Mouse (Mus musculus): ENCODE measurements around the gene Cfdp1. TPM values are rescaled to one million over a fixed set of nuclear protein-coding genes. Genes with fewer than 3 reads are reported as not detected.
A peak's percentile ranks its signal among the peaks of the same experiment; 100 is the strongest.

Cfdp1 gene
- 10 to 100 TPM; 14.6 to 17.9 TPM for total RNA-seq (2021)
- long read RNA-seq, experiment 1, transcript Cfdp1-201 (7 exons, 1,178 nt), result major isoform, 25 of 45 reads
- long read RNA-seq, experiment 1, partial matches to known transcripts, result 16 of 45 reads
- long read RNA-seq, experiment 1, other reads (novel, unspliced or antisense), result 4 of 45 reads
- long read RNA-seq, experiment 2, transcript Cfdp1-201 (7 exons, 1,178 nt), result major isoform, 37 of 50 reads
- long read RNA-seq, experiment 2, partial matches to known transcripts, result 11 of 50 reads
- long read RNA-seq, experiment 2, other reads (novel, unspliced or antisense), result 2 of 50 reads

GRCm38 (mm10) chr8:111853861-111854501 is at the start of gene Cfdp1:
Gene Cfdp1, minus strand, starts transcription at chr8:111854291.
- intact Hi-C loops (cut with DNase I), result no loop called here

GRCm38 (mm10) chr8:111902080-111902479 is 48.0 kb upstream of the Cfdp1 start:
- intact Hi-C loops (cut with DNase I), result no loop called here
- DNase-seq, result peak; percentile 31 to 65

More at GRCm38 (mm10) chr8:111853861-111854501, at the start of gene Cfdp1:
- DNase-seq, result peak; percentile 90 to 94

GRCm38 (mm10) chr8:111898586-111898985 is 44.5 kb upstream of the Cfdp1 start:
- no peak for DNase-seq
- intact Hi-C loops (cut with DNase I), result no loop called here

- DNase-seq, result no peak
- intact Hi-C loops (cut with DNase I), result no loop called here
Measured at GRCm38 (mm10) chr8:111894955-111895354, 40.9 kb upstream of the Cfdp1 start.

- DNase-seq, result no peak
- intact Hi-C loops (cut with DNase I), result no loop called here
Measured at GRCm38 (mm10) chr8:111892615-111893014, 38.5 kb upstream of the Cfdp1 start.

- intact Hi-C loops (cut with DNase I), result no loop called here
- DNase-seq, result no peak
Measured at GRCm38 (mm10) chr8:111891983-111892382, 37.9 kb upstream of the Cfdp1 start.

GRCm38 (mm10) chr8:111890911-111891303 is 36.8 kb upstream of the Cfdp1 start:
- intact Hi-C loops (cut with DNase I), result no loop called here
- no peak for DNase-seq

- no peak for DNase-seq
- intact Hi-C loops (cut with DNase I), result no loop called here
Measured at GRCm38 (mm10) chr8:111889931-111890910, 36.1 kb upstream of the Cfdp1 start.

GRCm38 (mm10) chr8:111888091-111888650 is 34.1 kb upstream of the Cfdp1 start:
- DNase-seq, result no peak
- intact Hi-C loops (cut with DNase I), result no loop called here

- intact Hi-C loops (cut with DNase I), result no loop called here
- no peak for DNase-seq
Measured at GRCm38 (mm10) chr8:111887479-111887878, 33.4 kb upstream of the Cfdp1 start.

- intact Hi-C loops (cut with DNase I), result loop anchor here (5.0 kb wide), 1 partner anchor 104 kb away; no protein-coding TSS in a partner anchor
- DNase-seq, result no peak
Measured at GRCm38 (mm10) chr8:111883615-111884014, 29.5 kb upstream of the Cfdp1 start.

GRCm38 (mm10) chr8:111881591-111881990 is 27.5 kb upstream of the Cfdp1 start:
- DNase-seq, result peak in 1 of 2 experiments; percentile 51
- intact Hi-C loops (cut with DNase I), result loop anchor here (2.0 to 5.0 kb wide), 2 partner anchors 41 to 106 kb away; no protein-coding TSS in a partner anchor

- intact Hi-C loops (cut with DNase I), result no loop called here
- DNase-seq, result no peak
Measured at GRCm38 (mm10) chr8:111877711-111878110, 23.6 kb upstream of the Cfdp1 start.

GRCm38 (mm10) chr8:111876355-111876948 is 22.4 kb upstream of the Cfdp1 start, which contains the start of gene Tmem170:
Gene Tmem170, minus strand, starts transcription at chr8:111876750.
- intact Hi-C loops (cut with DNase I), result no loop called here
- peak; percentile 96 to 97 for DNase-seq

GRCm38 (mm10) chr8:111875758-111876157 is 21.7 kb upstream of the Cfdp1 start:
- intact Hi-C loops (cut with DNase I), result no loop called here
- DNase-seq, result no peak

- intact Hi-C loops (cut with DNase I), result no loop called here
- no peak for DNase-seq
Measured at GRCm38 (mm10) chr8:111871278-111871677, 17.2 kb upstream of the Cfdp1 start.

GRCm38 (mm10) chr8:111870379-111870778 is 16.3 kb upstream of the Cfdp1 start:
- intact Hi-C loops (cut with DNase I), result no loop called here

GRCm38 (mm10) chr8:111868664-111869063 is 14.6 kb upstream of the Cfdp1 start:
- DNase-seq, result no peak
- intact Hi-C loops (cut with DNase I), result no loop called here

More at GRCm38 (mm10) chr8:111870379-111870778, 16.3 kb upstream of the Cfdp1 start:
- DNase-seq, result no peak

GRCm38 (mm10) chr8:111865857-111866256 is 11.8 kb upstream of the Cfdp1 start:
- intact Hi-C loops (cut with DNase I), result no loop called here
- DNase-seq, result no peak

All from gastrocnemius, postnatal 36 days (tissue).